Mouse (Mus musculus): Measurements from ENCODE around the gene Lrrc52. TPM values are rescaled to one million over a fixed set of nuclear protein-coding genes. Genes with fewer than 3 reads are reported as not detected.

Gene Lrrc52
- polyA plus RNA-seq (2014; fragmentation: Illumina TruSeq; extraction: RNeasy Lipid Tissue Mini Kit (QIAGEN cat#74804); ENCODE audit: low read depth, low replicate concordance): 37.8 TPM

DNA sequence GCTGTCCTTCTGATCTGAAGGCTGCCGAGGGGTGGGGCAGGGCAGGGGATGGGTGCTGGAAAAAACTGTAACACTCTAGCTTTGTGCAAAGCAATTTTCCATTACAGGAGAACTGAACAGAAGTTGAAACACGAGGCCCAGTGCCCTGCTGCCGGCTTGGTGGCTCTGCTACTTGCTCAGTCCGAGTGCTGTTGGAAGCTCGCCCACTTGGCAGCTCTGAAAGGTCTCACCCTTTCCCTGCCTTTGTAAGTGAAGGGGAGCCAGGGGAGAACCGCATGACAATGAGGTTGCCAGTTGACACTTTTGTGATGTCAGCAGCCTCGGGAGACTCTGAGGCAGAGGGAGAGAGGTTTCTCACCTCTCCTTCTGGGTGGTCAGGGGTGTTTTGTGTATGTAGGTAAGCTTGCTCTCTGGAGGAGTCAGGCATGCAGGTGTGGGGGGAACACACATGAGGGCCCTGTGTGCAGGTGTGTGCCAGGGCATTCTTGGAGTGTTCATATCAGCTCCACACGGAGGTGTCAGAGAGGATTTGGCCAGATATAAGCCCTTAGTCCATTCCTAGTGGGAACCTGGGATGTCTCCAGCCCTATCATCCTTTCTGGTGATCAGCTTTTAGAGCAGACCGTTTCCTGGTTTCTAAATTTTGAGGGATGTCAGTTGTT, at the start of gene Lrrc52:
Lrrc52 (minus strand) TSS at position 16 of the 662 bp plus-strand sequence.

Other genes starting within 250 kb of the Lrrc52 start
- gene Uck2, start 181.5 kb downstream of the Lrrc52 start, polyA plus RNA-seq (2014; fragmentation: Illumina TruSeq; extraction: RNeasy Lipid Tissue Mini Kit (QIAGEN cat#74804); ENCODE audit: low read depth, low replicate concordance): 62.0 TPM
- gene Tmco1, start 158.4 kb downstream of the Lrrc52 start, polyA plus RNA-seq (2014; fragmentation: Illumina TruSeq; extraction: RNeasy Lipid Tissue Mini Kit (QIAGEN cat#74804); ENCODE audit: low read depth, low replicate concordance): 109 TPM
- 46.3 TPM for gene Aldh9a1, start 116.8 kb downstream of the Lrrc52 start, polyA plus RNA-seq (2014; fragmentation: Illumina TruSeq; extraction: RNeasy Lipid Tissue Mini Kit (QIAGEN cat#74804); ENCODE audit: low read depth, low replicate concordance)
- not detected for gene Mgst3, start 72.9 kb downstream of the Lrrc52 start, polyA plus RNA-seq (2014; fragmentation: Illumina TruSeq; extraction: RNeasy Lipid Tissue Mini Kit (QIAGEN cat#74804); ENCODE audit: low read depth, low replicate concordance)
- 0.17 TPM for gene Rxrg, start 131.6 kb upstream of the Lrrc52 start, polyA plus RNA-seq (2014; fragmentation: Illumina TruSeq; extraction: RNeasy Lipid Tissue Mini Kit (QIAGEN cat#74804); ENCODE audit: low read depth, low replicate concordance)
- gene Lmx1a, start 222.5 kb upstream of the Lrrc52 start, polyA plus RNA-seq (2014; fragmentation: Illumina TruSeq; extraction: RNeasy Lipid Tissue Mini Kit (QIAGEN cat#74804); ENCODE audit: low read depth, low replicate concordance): not detected

Measured in testis, adult 10 weeks (tissue).